Mouse (Mus musculus) forebrain, embryonic 16.5 days (tissue): ENCODE data around the gene Lcn3. TPM values are rescaled to one million over a fixed set of nuclear protein-coding genes. Genes with fewer than 3 reads are reported as not detected.
"Not testable (repeated sequence)": the region's sequence is repeated elsewhere in the genome, so short reads cannot be mapped to it uniquely, and the experiment has no call there.

ENCODE experiments used
- ATAC-seq: fragments of 200-750 bp; cut with Nextera tagmentation; 2 replicates; pipeline ENCODE4 v1.8.0; 2017; ENCODE audit warnings: mild to moderate bottlenecking, moderate library complexity
- H3K27ac ChIP-seq: fragments of 300-500 bp; sonication (generic); 2 replicates; pipeline ENCODE4 v1.5.1; 2014; ENCODE audit warnings: low read length, control low read depth
- H3K27me3 ChIP-seq: fragments of 300-500 bp; sonication (generic); replicated peaks from 2 replicates; pipeline ENCODE4 v1.6.1; 2014; ENCODE audit warnings: low read length; ENCODE audit not compliant: control insufficient read depth, insufficient read depth
- H3K36me3 ChIP-seq: fragments of 300-500 bp; sonication (generic); 2 replicates; pipeline ENCODE4 v1.6.1; 2014; ENCODE audit not compliant: control insufficient read depth, insufficient read depth
- H3K4me1 ChIP-seq: fragments of 300-500 bp; sonication (generic); replicated peaks from 2 replicates; pipeline ENCODE4 v1.6.1; 2014; ENCODE audit warnings: low read length; ENCODE audit not compliant: control insufficient read depth, insufficient read depth
- H3K4me2 ChIP-seq: fragments of 300-500 bp; sonication (generic); 2 replicates; pipeline ENCODE4 v1.6.1; 2014; ENCODE audit warnings: mild to moderate bottlenecking, low read length, control low read depth
- H3K4me3 ChIP-seq: fragments of 300-500 bp; sonication (generic); replicated peaks from 2 replicates; pipeline ENCODE4 v1.5.1; 2014; ENCODE audit warnings: mild to moderate bottlenecking, low read length, control low read depth
- H3K9ac ChIP-seq: fragments of 300-500 bp; sonication (generic); replicated peaks from 2 replicates; pipeline ENCODE4 v1.6.1; 2014; ENCODE audit warnings: low read depth, low read length, control low read depth
- H3K9me3 ChIP-seq: fragments of 300-500 bp; sonication (generic); 2 replicates; pipeline ENCODE4 v1.6.1; 2016; ENCODE audit warnings: low read length; ENCODE audit not compliant: control insufficient read depth
- WGBS: fragments of 180-500 bp; shearing (Covaris S2); extraction: QIAGEN DNeasy Blood & Tissue Kit; methylation state at CpG from one replicate; pipeline ENCODE4 v1.1.7; 2014; 5-methylcytosine and 5-hydroxymethylcytosine counted together
- polyA plus RNA-seq: library from polyadenylated mRNA; unstranded; fragments of >200 nt; fragmentation: Nextera tagmentation; extraction: Ambion mirVana; gene quantifications from 2 replicates; pipeline ENCODE4 v1.2.1, GENCODE M21; 2015

Gene Lcn3
- polyA plus RNA-seq, result not detected in 2 replicates

DNA sequence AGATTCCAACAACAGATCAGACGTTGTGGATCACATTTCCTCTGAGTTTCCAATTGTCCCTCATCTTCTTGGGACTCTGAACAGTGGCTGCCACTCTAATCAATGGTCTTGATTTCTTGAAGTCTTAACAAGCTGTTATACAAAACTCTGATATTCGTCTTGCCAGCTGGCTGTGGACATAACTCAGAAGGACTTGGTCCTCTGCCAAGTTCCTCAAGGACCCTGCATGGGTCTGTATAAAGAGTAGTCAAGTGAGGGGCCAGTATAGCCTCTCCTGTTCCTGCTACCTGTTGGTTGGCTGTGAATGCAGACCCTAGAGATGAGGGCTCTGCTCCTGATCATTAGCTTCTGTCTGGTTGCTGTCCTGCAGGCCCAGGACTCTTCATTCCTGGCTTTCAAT lies at the start of gene Lcn3:
Gene Lcn3 (plus strand): TSS at position 301 of the 400 bp plus-strand sequence.
- no peaks in the 10 kb centered on the region for H3K9me3 ChIP-seq
- H3K27me3 ChIP-seq, result no peaks in the 10 kb centered on the region
- 26% methylated on average over 2 of the region's 2 CpGs for WGBS
- H3K4me2 ChIP-seq, result no peak within 1 kb of the TSS
- no peak within 1 kb of the TSS for H3K27ac ChIP-seq
- no peaks in the 10 kb centered on the region for H3K4me1 ChIP-seq
- H3K4me3 ChIP-seq, result no peak within 1 kb of the TSS
- no peak within 1 kb of the TSS for H3K9ac ChIP-seq
- H3K36me3 ChIP-seq, result no peaks in the 10 kb centered on the region
- ATAC-seq, result no peak

DNA sequence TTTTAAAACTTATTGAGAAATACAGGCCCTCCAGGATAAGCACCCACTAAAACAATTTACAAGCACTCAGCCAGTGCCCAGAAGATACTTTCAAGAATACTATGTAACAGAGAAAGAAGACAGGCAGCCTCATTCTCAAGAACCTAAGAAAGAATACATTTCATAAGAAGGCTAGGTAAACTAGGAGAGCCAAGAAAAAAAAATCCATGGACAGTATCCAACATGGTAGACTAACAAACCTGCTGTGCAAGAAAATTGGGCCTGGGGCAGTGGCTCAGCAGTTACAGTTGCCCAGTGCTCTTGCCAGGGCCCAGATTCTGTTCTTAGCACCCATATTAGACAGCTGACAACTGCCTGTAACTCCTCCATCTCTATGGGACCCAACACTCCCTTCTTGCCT lies 48.1 kb upstream of the Lcn3 start:
- Histone ChIP-seq H3K36me3 (no peaks in the 10 kb centered on the region), H3K27me3 (no peaks in the 10 kb centered on the region), H3K27ac (no peak overlapping the region), H3K4me3 (no peak overlapping the region), H3K9ac (no peak overlapping the region), H3K4me1 (no peaks in the 10 kb centered on the region), H3K9me3 (no peaks in the 10 kb centered on the region), H3K4me2 (no peak overlapping the region)
- no peak for ATAC-seq

- Histone ChIP-seq H3K4me3 (no peak overlapping the region), H3K9me3 (no peaks in the 10 kb centered on the region), H3K36me3 (no peaks in the 10 kb centered on the region), H3K27ac (no peak overlapping the region), H3K4me2 (no peak overlapping the region), H3K4me1 (no peaks in the 10 kb centered on the region), H3K27me3 (no peaks in the 10 kb centered on the region), H3K9ac (no peak overlapping the region)
- WGBS, result 60% methylated on average over 2 of the region's 2 CpGs
- no peak for ATAC-seq
Measured at GRCm38 (mm10) chr2:25733199-25733930, 32.0 kb upstream of the Lcn3 start.

GRCm38 (mm10) chr2:25736709-25737108 lies 28.7 kb upstream of the Lcn3 start, which contains the start of gene Obp2b:
Obp2b (plus strand) TSS chr2:25737009.
- H3K4me3 ChIP-seq, H3K4me2 ChIP-seq, H3K9ac ChIP-seq, ATAC-seq, H3K27me3 ChIP-seq, H3K36me3 ChIP-seq, H3K27ac ChIP-seq, H3K9me3 ChIP-seq, H3K4me1 ChIP-seq: not testable (repeated sequence)
- 81% methylated on average over 3 of the region's 3 CpGs for WGBS

- H3K4me2 ChIP-seq, result no peak overlapping the region
- no peaks in the 10 kb centered on the region for H3K4me1 ChIP-seq
- ATAC-seq, result no peak
- H3K9ac ChIP-seq, result no peak overlapping the region
- H3K4me3 ChIP-seq, result no peak overlapping the region
- no peaks in the 10 kb centered on the region for H3K27me3 ChIP-seq
- H3K9me3 ChIP-seq, result no peaks in the 10 kb centered on the region
- H3K27ac ChIP-seq, result no peak overlapping the region
- H3K36me3 ChIP-seq, result no peaks in the 10 kb centered on the region
- 74% methylated on average over 1 of the region's 1 CpGs for WGBS
Measured at GRCm38 (mm10) chr2:25741671-25742070, 23.7 kb upstream of the Lcn3 start.

- Histone ChIP-seq H3K9me3 (no peaks in the 10 kb centered on the region), H3K27ac (no peak overlapping the region), H3K4me3 (no peak overlapping the region), H3K4me2 (no peak overlapping the region), H3K4me1 (no peaks in the 10 kb centered on the region), H3K9ac (no peak overlapping the region), H3K36me3 (no peaks in the 10 kb centered on the region), H3K27me3 (no peaks in the 10 kb centered on the region)
- ATAC-seq, result no peak
- 86% methylated on average over 1 of the region's 1 CpGs for WGBS
Measured at GRCm38 (mm10) chr2:25754201-25754600, 11.2 kb upstream of the Lcn3 start.

GRCm38 (mm10) chr2:25758064-25758625 lies 7.2 kb upstream of the Lcn3 start:
- 56% methylated on average over 4 of the region's 4 CpGs for WGBS
- no peak for ATAC-seq

GRCm38 (mm10) chr2:25767764-25768163 lies 2.4 kb downstream of the Lcn3 start:
- Histone ChIP-seq H3K36me3 (no peaks in the 10 kb centered on the region), H3K4me3 (no peak overlapping the region), H3K4me1 (no peaks in the 10 kb centered on the region), H3K4me2 (no peak overlapping the region), H3K9me3 (no peaks in the 10 kb centered on the region), H3K9ac (no peak overlapping the region), H3K27me3 (no peaks in the 10 kb centered on the region), H3K27ac (no peak overlapping the region)
- WGBS, result 83% methylated on average over 4 of the region's 4 CpGs
- no peak for ATAC-seq

More at GRCm38 (mm10) chr2:25758064-25758625, 7.2 kb upstream of the Lcn3 start:
- Histone ChIP-seq H3K9me3 (no peaks in the 10 kb centered on the region), H3K27me3 (no peaks in the 10 kb centered on the region), H3K9ac (no peak overlapping the region), H3K4me3 (no peak overlapping the region), H3K36me3 (no peaks in the 10 kb centered on the region), H3K4me1 (no peaks in the 10 kb centered on the region), H3K4me2 (no peak overlapping the region), H3K27ac (no peak overlapping the region)

GRCm38 (mm10) chr2:25773507-25773906 lies 8.1 kb downstream of the Lcn3 start:
- H3K27ac ChIP-seq, result no peak overlapping the region
- H3K4me2 ChIP-seq, result no peak overlapping the region
- H3K4me3 ChIP-seq, result no peak overlapping the region
- H3K27me3 ChIP-seq, result no peaks in the 10 kb centered on the region
- WGBS, result 93% methylated on average over 2 of the region's 2 CpGs
- no peak overlapping the region for H3K9ac ChIP-seq
- ATAC-seq, result no peak
- H3K4me1 ChIP-seq, result no peaks in the 10 kb centered on the region
- H3K36me3 ChIP-seq, result no peaks in the 10 kb centered on the region
- H3K9me3 ChIP-seq, result no peaks in the 10 kb centered on the region
